Mouse (Mus musculus) olfactory bulb, adult 2 months (tissue): ENCODE results near the gene Dcun1d4.

Experiments
- CTCF ChIP-seq: fragments of 200-500 bp; IDR thresholded peaks from 2 replicates; pipeline ENCODE4 v1.5.1; 2012; ENCODE audit warnings: low read depth, mild to moderate bottlenecking, low read length, moderate library complexity; ENCODE audit not compliant: insufficient read depth
- POLR2A ChIP-seq: fragments of 200-500 bp; IDR thresholded peaks from 2 replicates; pipeline ENCODE4 v1.6.1; 2012; ENCODE audit warnings: mild to moderate bottlenecking, low read depth, low read length, moderate library complexity; ENCODE audit not compliant: insufficient read depth

DNA sequence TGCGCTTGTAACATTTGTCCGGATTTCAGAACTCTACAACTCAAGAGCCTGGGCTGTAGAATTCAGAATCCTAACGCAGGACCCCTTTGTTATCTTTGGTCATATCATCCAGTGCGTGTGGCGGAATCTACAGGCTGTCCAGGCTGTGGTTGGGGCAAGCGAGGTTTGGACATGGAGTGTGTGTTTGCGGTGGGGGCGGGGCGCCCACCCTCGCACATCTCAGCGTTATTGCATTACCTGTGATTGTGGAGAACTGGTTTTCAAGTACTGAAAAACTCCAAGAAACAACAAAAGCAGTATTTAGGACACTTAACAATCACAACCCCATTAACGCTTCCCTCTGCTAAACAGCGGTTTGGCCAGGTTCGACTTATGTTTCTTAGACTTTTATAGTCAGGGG is 9.1 kb downstream of the Dcun1d4 start:
- TF ChIP-seq CTCF (no peak), POLR2A (no peak)
